Mouse (Mus musculus): ENCODE measurements around the gene Itsn1. TPM values are rescaled to one million over a fixed set of nuclear protein-coding genes. Genes with fewer than 3 reads are reported as not detected.

The Itsn1 gene
- polyA plus RNA-seq, 2 experiments: 31.4 to 46.8 TPM

- 61% methylated on average over 8 of the region's 8 CpGs for WGBS (ENCODE audit: insufficient replicate concordance)
- H3K4me1 ChIP-seq (replicated peaks; ENCODE audit: control insufficient read depth in 2 of 2, insufficient read depth in 2 of 2, low read length in 1 of 2): no peaks in the 10 kb centered on the region
These were observed 193.9 kb downstream of the Itsn1 start for GRCm38 (mm10) chr16:91922939-91923338.

DNA sequence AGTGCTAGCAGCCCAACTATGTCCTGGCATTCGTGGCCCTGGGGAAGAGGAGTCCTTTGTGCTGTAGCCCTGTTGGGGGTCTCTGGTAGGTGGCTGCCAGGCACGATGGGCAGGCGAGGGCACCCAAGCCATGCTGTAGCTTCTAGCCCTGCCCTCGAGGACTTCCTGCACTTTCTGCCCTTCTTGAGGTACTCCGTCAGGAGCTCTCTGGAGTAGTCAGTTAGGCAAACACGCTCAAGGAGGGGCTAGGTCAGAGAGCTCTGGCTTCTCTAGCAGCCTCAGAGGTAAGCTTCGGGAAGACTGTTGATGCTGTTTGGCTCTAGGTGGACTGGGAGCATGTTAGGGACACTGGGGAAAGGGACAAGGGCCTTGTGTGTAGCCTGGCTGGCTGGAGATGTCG lies 195.3 kb downstream of the Itsn1 start:
- DNase-seq (ENCODE audit: low read depth in 3 of 3, low spot score in 3 of 3): no peak
- no peak overlapping the region for H3K4me3 ChIP-seq (ENCODE audit: insufficient read depth in 1 of 2, low read depth in 2 of 2, low read length in 2 of 2)
- H3K27me3 ChIP-seq (ENCODE audit: control insufficient read depth, insufficient read depth, low read length): no peaks in the 10 kb centered on the region
- no peak overlapping the region for H3K27ac ChIP-seq
- TF ChIP-seq EP300 (IDR thresholded peaks at IDR 0.05; ENCODE audit: low read depth) (no peak), CTCF (IDR thresholded peaks at IDR 0.05; ENCODE audit: low read depth) (no peak)
- H3K9ac ChIP-seq (replicated peaks): no peak overlapping the region
- no peaks in the 10 kb centered on the region for H3K9me3 ChIP-seq (ENCODE audit: control insufficient read depth, low read length)
- no peak overlapping the region for H3K4me2 ChIP-seq (ENCODE audit: low read depth)
- no peak for ATAC-seq (ENCODE audit: insufficient read depth)
- 75% methylated on average over 8 of the region's 8 CpGs for WGBS (ENCODE audit: insufficient replicate concordance)
- H3K4me1 ChIP-seq (replicated peaks; ENCODE audit: control insufficient read depth in 2 of 2, insufficient read depth in 2 of 2, low read length in 1 of 2): no peaks in the 10 kb centered on the region
- H3K36me3 ChIP-seq (replicated peaks; ENCODE audit: control insufficient read depth, insufficient read depth, low read depth): peaks cover 55% of the 10 kb centered on the region

More at GRCm38 (mm10) chr16:91922939-91923338, 193.9 kb downstream of the Itsn1 start:
- Histone ChIP-seq H3K4me2 (ENCODE audit: low read depth) (no peak overlapping the region), H3K9me3 (ENCODE audit: control insufficient read depth, low read length) (no peaks in the 10 kb centered on the region), H3K27me3 (ENCODE audit: control insufficient read depth, insufficient read depth, low read length) (no peaks in the 10 kb centered on the region), H3K9ac (replicated peaks) (no peak overlapping the region), H3K36me3 (replicated peaks; ENCODE audit: control insufficient read depth, insufficient read depth, low read depth) (peaks cover 43% of the 10 kb centered on the region), H3K4me3 (ENCODE audit: insufficient read depth in 1 of 2, low read depth in 2 of 2, low read length in 2 of 2) (no peak overlapping the region), H3K27ac (no peak overlapping the region)
- DNase-seq (ENCODE audit: low read depth in 3 of 3, low spot score in 3 of 3): no peak
- no peak for TF ChIP-seq CTCF (IDR thresholded peaks at IDR 0.05; ENCODE audit: low read depth)
- TF ChIP-seq EP300 (IDR thresholded peaks at IDR 0.05; ENCODE audit: low read depth): no peak
- ATAC-seq (ENCODE audit: insufficient read depth): no peak

GRCm38 (mm10) chr16:91927911-91928630 lies 199.0 kb downstream of the Itsn1 start:
- TF ChIP-seq CTCF (IDR thresholded peaks at IDR 0.05; ENCODE audit: low read depth): no peak
- TF ChIP-seq EP300 (IDR thresholded peaks at IDR 0.05; ENCODE audit: low read depth): no peak
- DNase-seq (ENCODE audit: low read depth in 3 of 3, low spot score in 3 of 3): no peak
- Histone ChIP-seq H3K36me3 (replicated peaks; ENCODE audit: control insufficient read depth, insufficient read depth, low read depth) (peaks cover 55% of the 10 kb centered on the region), H3K9me3 (ENCODE audit: control insufficient read depth, low read length) (no peaks in the 10 kb centered on the region), H3K4me2 (ENCODE audit: low read depth) (no peak overlapping the region), H3K27me3 (ENCODE audit: control insufficient read depth, insufficient read depth, low read length) (no peaks in the 10 kb centered on the region), H3K9ac (replicated peaks) (no peak overlapping the region), H3K4me1 (replicated peaks; ENCODE audit: control insufficient read depth in 2 of 2, insufficient read depth in 2 of 2, low read length in 1 of 2) (peaks cover 8 to 10% of the 10 kb centered on the region in 2 experiments; a peak in 3 of 4 replicates), H3K4me3 (ENCODE audit: insufficient read depth in 1 of 2, low read depth in 2 of 2, low read length in 2 of 2) (no peak overlapping the region), H3K27ac (no peak overlapping the region)
- WGBS (ENCODE audit: insufficient replicate concordance): 86% methylated on average over 16 of the region's 16 CpGs
- ATAC-seq (ENCODE audit: insufficient read depth): no peak

GRCm38 (mm10) chr16:91931078-91932013 lies 202.3 kb downstream of the Itsn1 start:
- Histone ChIP-seq H3K27me3 (ENCODE audit: control insufficient read depth, insufficient read depth, low read length) (no peaks in the 10 kb centered on the region), H3K4me1 (replicated peaks; ENCODE audit: control insufficient read depth in 2 of 2, insufficient read depth in 2 of 2, low read length in 1 of 2) (peaks cover 10 to 11% of the 10 kb centered on the region in 2 experiments; a peak in 3 of 4 replicates), H3K4me2 (ENCODE audit: low read depth) (peak overlapping the region; percentile 75), H3K36me3 (replicated peaks; ENCODE audit: control insufficient read depth, insufficient read depth, low read depth) (peaks cover 27% of the 10 kb centered on the region), H3K27ac (peak overlapping the region; percentile 53), H3K9ac (replicated peaks) (peak overlapping the region; percentile 95), H3K4me3 (ENCODE audit: insufficient read depth in 1 of 2, low read depth in 2 of 2, low read length in 2 of 2) (peak overlapping the region; percentile 96 to 100), H3K9me3 (ENCODE audit: control insufficient read depth, low read length) (no peaks in the 10 kb centered on the region)
- TF ChIP-seq EP300 (IDR thresholded peaks at IDR 0.05; ENCODE audit: low read depth) (0 out of 2 replicates have a peak, but pooled peaks have one; percentile 10), CTCF (IDR thresholded peaks at IDR 0.05; ENCODE audit: low read depth) (no peak)
- ATAC-seq (ENCODE audit: insufficient read depth) (peak; percentile 89), DNase-seq (ENCODE audit: low read depth in 3 of 3, low spot score in 3 of 3) (peak; percentile 91 to 93 (median 91))
- whole genome bisulfite sequencing (ENCODE audit: insufficient replicate concordance): under 1% methylated on average over 53 of the region's 53 CpGs

Data from liver, embryonic 14.5 days (tissue).